Mouse (Mus musculus) heart, embryonic 15.5 days (tissue): Measurements from ENCODE around the gene Sptbn1. TPM values are rescaled to one million over a fixed set of nuclear protein-coding genes. Genes with fewer than 3 reads are reported as not detected.

ENCODE experiments used
- ATAC-seq: fragments of 200-750 bp; cut with Nextera tagmentation; replicated peaks from 2 replicates; pipeline ENCODE4 v1.8.0; 2017; ENCODE audit warnings: low read depth, moderate TSS enrichment; ENCODE audit not compliant: insufficient number of reproducible peaks, insufficient read depth, low FRiP score
- H3K27ac ChIP-seq: fragments of 300-500 bp; sonication (generic); 2 replicates; pipeline ENCODE4 v1.5.1; 2015; ENCODE audit warnings: mild to moderate bottlenecking, inconsistent platforms
- H3K27me3 ChIP-seq: fragments of 300-500 bp; sonication (generic); 2 replicates; pipeline ENCODE4 v1.6.1; 2015; ENCODE audit warnings: inconsistent platforms
- H3K36me3 ChIP-seq: fragments of 300-500 bp; sonication (generic); 2 replicates; pipeline ENCODE4 v1.6.1; 2015; ENCODE audit warnings: mild to moderate bottlenecking, inconsistent platforms
- H3K4me1 ChIP-seq: fragments of 300-500 bp; sonication (generic); replicated peaks from 2 replicates; pipeline ENCODE4 v1.6.1; 2015; ENCODE audit warnings: inconsistent platforms
- H3K4me2 ChIP-seq: fragments of 300-500 bp; sonication (generic); 2 replicates; pipeline ENCODE4 v1.6.1; 2015; ENCODE audit warnings: inconsistent platforms, mild to moderate bottlenecking, moderate library complexity
- H3K4me3 ChIP-seq: fragments of 300-500 bp; sonication (generic); 2 replicates; pipeline ENCODE4 v1.5.1; 2015; ENCODE audit warnings: mild to moderate bottlenecking, inconsistent platforms
- H3K9ac ChIP-seq: fragments of 300-500 bp; sonication (generic); 2 replicates; pipeline ENCODE4 v1.6.1; 2015; ENCODE audit warnings: mild to moderate bottlenecking, inconsistent platforms
- H3K9me3 ChIP-seq: fragments of 300-500 bp; sonication (generic); replicated peaks from 2 replicates; pipeline ENCODE4 v1.6.1; 2016; ENCODE audit warnings: inconsistent platforms
- WGBS: fragments of 180-500 bp; shearing (Covaris S2); methylation state at CpG from one replicate; pipeline ENCODE4 v1.1.7; 2015; ENCODE audit warnings: mixed read lengths; 5-methylcytosine and 5-hydroxymethylcytosine counted together
- polyA plus RNA-seq: library from polyadenylated mRNA; unstranded; fragments of >200 nt; fragmentation: Nextera tagmentation; extraction: Ambion mirVana; gene quantifications from 2 replicates; pipeline ENCODE4 v1.2.1, GENCODE M21; 2015

Gene Sptbn1
- polyA plus RNA-seq, 1 experiment from 2014 or later, result 159 TPM

DNA sequence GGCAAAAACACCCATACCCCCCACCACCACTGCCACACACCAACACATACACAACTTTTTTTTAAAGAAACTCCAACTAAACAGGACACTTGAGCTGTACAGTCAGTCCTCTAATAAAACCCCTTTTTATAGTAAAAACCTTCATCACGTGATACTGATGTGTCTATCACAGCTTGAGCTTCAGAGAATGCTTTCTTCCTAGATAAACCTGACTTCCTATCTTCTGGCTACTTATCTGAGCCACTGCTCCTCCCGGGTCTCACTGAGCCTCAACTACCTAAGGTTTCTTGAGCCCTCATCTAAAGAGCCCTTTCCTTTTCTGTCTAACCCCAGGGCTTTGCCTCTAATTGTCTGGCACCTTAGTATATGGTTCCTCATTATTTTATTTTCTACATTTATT is 113.0 kb downstream of the Sptbn1 start:
- no peak for ATAC-seq
- H3K9ac ChIP-seq, result no peak overlapping the region
- H3K27me3 ChIP-seq, result no peaks in the 10 kb centered on the region
- H3K4me2 ChIP-seq, result no peak overlapping the region
- H3K27ac ChIP-seq, result peak overlapping the region; percentile 75
- H3K4me3 ChIP-seq, result no peak overlapping the region
- WGBS, result 36% methylated on average over 2 of the region's 2 CpGs
- peaks cover 57% of the 10 kb centered on the region for H3K36me3 ChIP-seq
- H3K9me3 ChIP-seq, result no peaks in the 10 kb centered on the region
- peaks cover 75% of the 10 kb centered on the region for H3K4me1 ChIP-seq

DNA sequence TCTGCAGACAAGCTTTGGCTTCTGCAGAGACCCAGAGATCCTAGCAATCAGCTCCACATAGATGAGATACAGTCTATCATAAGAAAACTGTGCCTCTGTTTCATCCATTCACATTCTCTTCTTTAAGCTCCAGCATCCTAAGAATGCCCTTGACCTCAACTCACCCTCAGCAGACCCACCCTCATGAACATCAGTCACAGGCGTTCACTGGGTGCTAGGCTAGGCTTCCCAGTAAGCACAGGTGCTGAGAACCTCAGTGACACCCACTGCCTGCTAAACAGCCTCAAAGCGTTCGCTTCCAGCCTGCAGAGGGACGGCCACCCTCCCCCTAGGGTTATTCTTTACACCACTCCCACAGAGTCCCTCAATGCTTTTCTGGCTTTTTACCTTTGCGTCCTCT is 119.1 kb downstream of the Sptbn1 start:
- Histone ChIP-seq H3K4me3 (no peak overlapping the region), H3K4me1 (peaks cover 29% of the 10 kb centered on the region), H3K4me2 (no peak overlapping the region), H3K27me3 (no peaks in the 10 kb centered on the region), H3K27ac (peak overlapping the region; percentile 44), H3K9ac (no peak overlapping the region), H3K9me3 (no peaks in the 10 kb centered on the region), H3K36me3 (peaks cover 86% of the 10 kb centered on the region)
- ATAC-seq, result no peak
- 61% methylated on average over 5 of the region's 5 CpGs for WGBS

DNA sequence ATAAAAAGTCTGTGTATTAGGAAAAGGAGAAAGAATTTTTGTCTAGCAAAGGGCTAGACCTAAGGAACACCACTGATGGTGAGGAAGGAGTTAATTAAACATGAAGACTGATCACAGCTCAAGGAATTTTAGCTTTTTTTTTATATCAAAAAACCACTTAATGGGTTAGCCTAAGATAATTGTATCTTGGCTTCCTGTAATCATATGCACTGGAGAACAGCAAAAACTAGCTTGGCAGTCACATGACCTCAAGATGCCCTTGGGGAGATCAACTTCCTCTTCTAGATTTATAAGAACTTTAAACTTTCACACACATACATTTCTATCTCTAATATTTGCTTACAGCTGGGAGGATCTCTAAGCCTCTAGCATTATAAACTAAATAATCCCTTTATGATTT is 119.6 kb downstream of the Sptbn1 start:
- H3K4me2 ChIP-seq, result no peak overlapping the region
- H3K27me3 ChIP-seq, result no peaks in the 10 kb centered on the region
- H3K9me3 ChIP-seq, result no peaks in the 10 kb centered on the region
- H3K27ac ChIP-seq, result peak overlapping the region; percentile 44; the same call in 1 of the 2 replicates
- no peak overlapping the region for H3K9ac ChIP-seq
- ATAC-seq, result no peak
- no peak overlapping the region for H3K4me3 ChIP-seq
- peaks cover 86% of the 10 kb centered on the region for H3K36me3 ChIP-seq
- peaks cover 24% of the 10 kb centered on the region for H3K4me1 ChIP-seq

- no peaks in the 10 kb centered on the region for H3K27me3 ChIP-seq
- no peak overlapping the region for H3K4me2 ChIP-seq
- H3K4me1 ChIP-seq, result peaks cover 19% of the 10 kb centered on the region
- H3K9me3 ChIP-seq, result no peaks in the 10 kb centered on the region
- H3K36me3 ChIP-seq, result peaks cover 86% of the 10 kb centered on the region
- no peak overlapping the region for H3K4me3 ChIP-seq
- no peak overlapping the region for H3K27ac ChIP-seq
- ATAC-seq, result no peak
- H3K9ac ChIP-seq, result no peak overlapping the region
- 91% methylated on average over 1 of the region's 1 CpGs for WGBS
Observed at GRCm38 (mm10) chr11:30147882-30148281, 120.1 kb downstream of the Sptbn1 start.

GRCm38 (mm10) chr11:30143090-30143489 is 124.9 kb downstream of the Sptbn1 start:
- ATAC-seq, result no peak
- Histone ChIP-seq H3K27me3 (no peaks in the 10 kb centered on the region), H3K27ac (peak overlapping the region; percentile 35)

DNA sequence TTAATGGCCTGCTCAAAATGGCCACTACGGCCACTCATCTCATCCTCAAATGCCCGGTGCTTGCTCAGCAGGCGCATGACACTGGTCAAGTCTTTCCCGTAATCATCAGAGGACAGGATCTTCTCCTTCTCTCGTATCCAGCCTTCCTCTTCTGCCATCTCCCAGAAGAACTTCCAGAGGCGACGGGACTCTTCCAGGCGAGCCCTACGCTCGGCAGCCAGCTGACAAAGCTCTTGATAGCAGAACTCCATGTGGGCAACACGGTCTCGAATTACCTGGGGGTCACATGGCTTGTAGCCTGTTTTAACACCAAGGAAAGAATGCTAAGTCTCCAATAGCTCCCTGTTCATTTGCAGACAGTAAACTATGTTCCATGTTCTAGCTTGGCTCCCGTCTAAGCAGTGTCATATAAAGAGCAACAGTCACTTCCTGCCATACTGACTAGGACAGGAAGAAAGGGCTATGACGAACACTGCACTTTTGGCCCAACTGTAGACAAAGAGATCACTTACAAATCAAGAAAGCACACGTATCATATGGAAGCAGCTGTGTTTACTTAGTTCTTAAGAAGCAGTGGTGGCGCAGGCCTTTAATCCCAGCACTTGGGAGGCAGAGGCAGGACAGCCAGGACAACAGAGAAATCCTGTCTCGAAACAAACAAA is 128.7 kb downstream of the Sptbn1 start:
- 56% methylated on average over 17 of the region's 17 CpGs for WGBS
- H3K36me3 ChIP-seq, result peaks cover 97% of the 10 kb centered on the region
- H3K4me2 ChIP-seq, result no peak overlapping the region
- no peaks in the 10 kb centered on the region for H3K27me3 ChIP-seq
- peak overlapping the region; percentile 45 for H3K27ac ChIP-seq
- H3K9ac ChIP-seq, result no peak overlapping the region
- H3K9me3 ChIP-seq, result no peaks in the 10 kb centered on the region
- no peak overlapping the region for H3K4me3 ChIP-seq
- peak; percentile 70 for ATAC-seq
- peaks cover 15% of the 10 kb centered on the region; the same call in 1 of the 2 replicates for H3K4me1 ChIP-seq

More at GRCm38 (mm10) chr11:30143090-30143489, 124.9 kb downstream of the Sptbn1 start:
- Histone ChIP-seq H3K9me3 (no peaks in the 10 kb centered on the region), H3K4me3 (no peak overlapping the region), H3K4me2 (no peak overlapping the region), H3K4me1 (peaks cover 9% of the 10 kb centered on the region; the same call in 1 of the 2 replicates), H3K36me3 (peaks cover 95% of the 10 kb centered on the region), H3K9ac (no peak overlapping the region)
- WGBS, result 68% methylated on average over 6 of the region's 6 CpGs

DNA sequence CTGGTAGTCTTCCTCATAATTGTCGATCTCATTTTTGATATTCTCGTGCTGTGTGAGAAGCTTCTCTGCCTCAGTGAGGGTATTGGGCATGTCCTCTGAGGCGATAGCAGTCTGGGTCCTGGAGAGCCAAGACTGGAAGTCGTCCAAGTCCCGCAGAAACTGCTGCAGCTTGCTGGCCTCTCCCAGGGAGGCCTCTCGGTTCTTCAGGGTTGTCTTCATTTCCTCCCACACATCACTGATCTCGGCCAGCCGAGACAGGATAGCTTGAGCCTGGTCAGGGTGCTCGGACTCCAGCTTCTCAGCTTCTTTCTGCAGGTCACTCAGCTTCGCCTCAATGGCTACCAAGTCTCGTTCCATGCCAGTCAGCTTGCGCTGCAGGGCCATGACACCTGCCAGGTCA is 130.9 kb downstream of the Sptbn1 start:
- peaks cover 97% of the 10 kb centered on the region for H3K36me3 ChIP-seq
- 57% methylated on average over 12 of the region's 12 CpGs for WGBS
- no peaks in the 10 kb centered on the region for H3K27me3 ChIP-seq
- no peak overlapping the region for H3K4me3 ChIP-seq
- H3K9me3 ChIP-seq, result no peaks in the 10 kb centered on the region
- no peak; the same call in 1 of the 2 replicates for ATAC-seq
- H3K9ac ChIP-seq, result no peak overlapping the region
- peak overlapping the region; percentile 35; the same call in 1 of the 2 replicates for H3K27ac ChIP-seq
- H3K4me2 ChIP-seq, result no peak overlapping the region
- H3K4me1 ChIP-seq, result peaks cover 15% of the 10 kb centered on the region; the same call in 1 of the 2 replicates

GRCm38 (mm10) chr11:30134058-30134457 is 133.9 kb downstream of the Sptbn1 start:
- peaks cover 8% of the 10 kb centered on the region; the same call in 1 of the 2 replicates for H3K4me1 ChIP-seq
- H3K9me3 ChIP-seq, result no peaks in the 10 kb centered on the region
- H3K4me2 ChIP-seq, result no peak overlapping the region
- no peaks in the 10 kb centered on the region for H3K27me3 ChIP-seq
- H3K9ac ChIP-seq, result no peak overlapping the region
- H3K4me3 ChIP-seq, result no peak overlapping the region
- H3K36me3 ChIP-seq, result peaks cover 96% of the 10 kb centered on the region
- 65% methylated on average over 1 of the region's 1 CpGs for WGBS
- no peak for ATAC-seq
- H3K27ac ChIP-seq, result no peak overlapping the region

DNA sequence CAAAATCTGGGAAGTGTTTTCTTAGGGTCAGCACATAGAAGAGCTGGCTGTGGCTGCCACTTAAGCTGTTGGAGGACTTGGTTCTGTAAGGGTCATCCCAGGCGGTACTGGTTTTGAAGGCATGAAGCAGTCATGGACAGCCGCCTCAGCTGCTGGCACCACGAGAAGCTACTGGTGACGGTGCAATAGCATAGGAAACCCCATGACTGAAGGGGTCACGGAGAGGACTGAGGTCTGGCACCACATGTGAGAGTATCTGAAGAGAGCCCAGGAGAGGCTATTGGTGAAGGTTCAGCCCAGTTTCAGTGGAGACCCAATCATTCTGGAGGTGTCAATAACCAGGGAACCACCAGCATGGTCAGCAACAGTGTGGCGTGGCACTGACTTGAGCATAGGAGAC is 135.4 kb downstream of the Sptbn1 start:
- Histone ChIP-seq H3K9me3 (no peaks in the 10 kb centered on the region), H3K4me3 (no peak overlapping the region), H3K36me3 (peaks cover 96% of the 10 kb centered on the region), H3K9ac (no peak overlapping the region), H3K27me3 (no peaks in the 10 kb centered on the region), H3K4me1 (peaks cover 7% of the 10 kb centered on the region; the same call in 1 of the 2 replicates), H3K27ac (no peak overlapping the region), H3K4me2 (no peak overlapping the region)
- WGBS, result 83% methylated on average over 6 of the region's 6 CpGs
- no peak for ATAC-seq

DNA sequence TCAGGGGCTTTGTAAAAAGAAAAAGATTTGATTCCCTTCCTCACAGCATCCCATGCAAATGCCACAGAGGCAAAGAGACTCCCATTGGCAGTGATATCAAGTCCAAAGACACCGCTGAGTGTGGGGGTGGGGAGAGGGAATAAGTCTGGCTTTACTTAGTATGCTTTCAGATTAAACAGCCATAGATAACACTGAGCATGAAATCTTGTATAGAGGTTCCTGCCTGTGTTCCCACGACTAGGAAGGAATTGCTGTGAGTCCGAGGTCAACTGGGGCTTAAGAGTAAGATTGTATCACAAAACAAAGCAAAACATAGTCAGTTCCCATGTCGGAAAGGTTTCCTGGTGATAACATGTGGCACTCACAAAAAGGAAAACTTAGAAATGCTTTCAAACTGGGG is 136.3 kb downstream of the Sptbn1 start:
- WGBS, result 46% methylated on average over 4 of the region's 4 CpGs
- ATAC-seq, result 0 out of 2 replicates have a peak, but pooled peaks have one; percentile 27
- Histone ChIP-seq H3K4me1 (0 out of 2 replicates have a peak, but pooled peaks cover 2% of the 10 kb centered on the region), H3K27ac (0 out of 2 replicates have a peak overlapping the region, but pooled peaks have one; percentile 18), H3K9me3 (no peaks in the 10 kb centered on the region), H3K36me3 (peaks cover 96% of the 10 kb centered on the region), H3K4me3 (no peak overlapping the region), H3K9ac (no peak overlapping the region), H3K27me3 (no peaks in the 10 kb centered on the region), H3K4me2 (no peak overlapping the region)

- Histone ChIP-seq H3K4me3 (no peak overlapping the region), H3K4me1 (0 out of 2 replicates have a peak, but pooled peaks cover under 1% of the 10 kb centered on the region), H3K36me3 (peaks cover 97% of the 10 kb centered on the region), H3K27ac (no peak overlapping the region), H3K27me3 (no peaks in the 10 kb centered on the region), H3K9ac (no peak overlapping the region), H3K4me2 (no peak overlapping the region), H3K9me3 (no peaks in the 10 kb centered on the region)
- ATAC-seq, result no peak
- 87% methylated on average over 7 of the region's 7 CpGs for WGBS
Observed at GRCm38 (mm10) chr11:30129339-30129738, 138.6 kb downstream of the Sptbn1 start.

GRCm38 (mm10) chr11:30126840-30127239 is 141.1 kb downstream of the Sptbn1 start:
- no peak overlapping the region for H3K27ac ChIP-seq
- H3K4me3 ChIP-seq, result no peak overlapping the region
- no peak overlapping the region for H3K9ac ChIP-seq
- no peaks in the 10 kb centered on the region for H3K4me1 ChIP-seq
- H3K36me3 ChIP-seq, result peaks cover 95% of the 10 kb centered on the region
- no peak for ATAC-seq
- no peaks in the 10 kb centered on the region for H3K27me3 ChIP-seq
- no peaks in the 10 kb centered on the region for H3K9me3 ChIP-seq
- WGBS, result 86% methylated on average over 1 of the region's 1 CpGs
- H3K4me2 ChIP-seq, result no peak overlapping the region
